Mouse (Mus musculus) heart, postnatal 14 days (tissue): ENCODE measurements around the gene Sept10. TPM values are rescaled to one million over a fixed set of nuclear protein-coding genes. Genes with fewer than 3 reads are reported as not detected.

Experiments used
- total RNA-seq, 2 experiments: library from RNA; stranded (reverse); gene quantifications; 2 replicates each; pipeline ENCODE4 v1.2.3; 2021

Gene Sept10
- total RNA-seq, 2 experiments from 2014 or later = 20.1 to 21.1 TPM

Other genes with a start within 250 kb of the Sept10 start
- 1 to 10 TPM; 1.7 to 1.8 TPM for gene Sowahc, start 106 bp upstream of the Sept10 start, total RNA-seq
- gene P4ha1, start 101.4 kb upstream of the Sept10 start, total RNA-seq = 10 to 100 TPM; 24.5 to 34.7 TPM
- 100 to 1,000 TPM; 132 to 141 TPM for gene Gm10273, start 173.8 kb upstream of the Sept10 start, total RNA-seq
- gene Pla2g12b, start 181.8 kb upstream of the Sept10 start, total RNA-seq = not detected
- under 1 TPM; 0.33 to 0.46 TPM for gene Oit3, start 219.9 kb upstream of the Sept10 start, total RNA-seq